Mouse (Mus musculus) left cerebral cortex, postnatal 10 days (tissue): ENCODE data around the gene Prrg2. TPM values are rescaled to one million over a fixed set of nuclear protein-coding genes. Genes with fewer than 3 reads are reported as not detected.
"Not testable (repeated sequence)": the region's sequence is repeated elsewhere in the genome, so short reads cannot be mapped to it uniquely, and the experiment has no call there.

Experiments used
- DNase-seq, 2 experiments: peaks; one replicate each; pipeline ENCODE4 v3.0.0; 2021 to 2022; ENCODE audit warnings: low spot score in 2 of 2, mixed read lengths in 1 of 2; ENCODE audit errors: extremely low spot score in 1 of 2
- intact Hi-C: fragments of 180-260 bp; cut with DNase I; formaldehyde crosslinking; loops from one replicate; pipeline ENCODE4 v1.15.1; 2025
- total RNA-seq, 2 experiments: library from RNA; stranded (reverse); gene quantifications; 2 replicates each; pipeline ENCODE4 v1.2.3; 2021

Gene Prrg2
- total RNA-seq, 2 experiments from 2014 or later = 5.3 to 9.0 TPM

DNA sequence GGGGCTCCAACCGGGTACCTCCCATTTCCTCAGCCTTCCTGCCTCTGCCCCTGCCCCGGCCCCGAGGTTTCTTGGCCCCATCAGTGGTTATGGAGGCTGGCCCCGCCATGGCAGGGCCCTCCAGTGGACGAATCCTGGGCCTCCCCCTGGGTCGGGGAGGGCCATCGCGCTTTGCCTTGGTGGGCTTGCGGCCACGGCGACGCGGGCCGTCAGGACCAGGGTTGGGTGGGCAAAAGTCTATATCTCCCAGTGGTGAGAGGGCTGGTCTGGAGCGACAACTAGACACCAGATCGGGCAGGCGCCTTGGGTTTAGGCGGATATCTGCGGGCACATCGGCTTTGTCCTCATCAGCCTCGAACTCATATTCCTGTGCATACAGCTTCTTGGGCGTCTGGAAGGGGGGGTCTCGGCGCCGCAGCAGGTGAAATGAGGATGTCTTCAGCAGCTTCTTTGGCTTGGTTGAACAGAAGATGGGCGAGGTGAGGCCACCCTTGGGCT, 15.6 kb downstream of the Prrg2 start:
- peak in 1 of 2 experiments; percentile 28 for DNase-seq
- intact Hi-C loops = no loop called here

DNA sequence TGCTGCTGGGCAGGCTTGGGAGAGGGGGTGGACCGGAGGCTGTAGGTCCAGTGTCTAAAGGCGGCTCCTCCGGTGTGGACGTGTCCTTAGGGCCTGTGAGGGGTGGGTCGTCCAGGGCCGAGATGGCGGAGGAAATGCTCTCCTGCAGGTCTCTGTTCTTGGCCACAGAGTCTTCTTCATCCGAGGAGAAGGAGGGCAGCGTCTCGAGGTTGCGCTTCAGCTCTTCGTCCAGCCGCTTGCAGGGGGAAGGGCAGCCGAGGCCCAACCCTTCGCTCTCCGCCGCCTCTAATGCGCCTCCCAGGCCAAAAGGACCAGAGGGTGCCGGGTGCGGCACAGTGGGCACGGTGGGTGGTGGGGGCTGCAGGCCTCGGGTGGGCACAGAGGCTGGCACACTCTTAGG, 16.7 kb downstream of the Prrg2 start:
- intact Hi-C loops = no loop called here
- peak in 1 of 2 experiments; percentile 35 for DNase-seq

DNA sequence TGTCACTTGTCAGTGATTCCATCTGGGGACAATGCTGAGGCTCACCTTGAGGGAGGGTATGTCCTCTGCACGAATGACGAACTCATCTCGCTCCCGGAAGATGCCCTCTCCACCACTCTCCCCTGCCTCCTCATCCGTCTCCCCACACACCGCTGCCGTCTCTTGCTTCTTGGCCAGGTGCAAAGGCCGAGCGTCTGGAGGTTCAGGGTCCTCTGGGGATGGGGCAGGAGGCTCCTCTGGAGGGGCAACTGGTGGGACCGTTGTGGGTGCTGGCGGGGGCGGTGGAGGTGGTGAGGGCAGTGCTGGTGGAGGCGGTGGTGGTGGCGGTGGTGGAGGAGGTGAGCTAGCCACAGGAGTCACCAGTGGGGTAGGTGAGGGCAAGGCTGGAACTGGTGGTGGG, 19.2 kb downstream of the Prrg2 start:
- DNase-seq = peak in 1 of 2 experiments; percentile 37
- intact Hi-C loops = no loop called here

DNA sequence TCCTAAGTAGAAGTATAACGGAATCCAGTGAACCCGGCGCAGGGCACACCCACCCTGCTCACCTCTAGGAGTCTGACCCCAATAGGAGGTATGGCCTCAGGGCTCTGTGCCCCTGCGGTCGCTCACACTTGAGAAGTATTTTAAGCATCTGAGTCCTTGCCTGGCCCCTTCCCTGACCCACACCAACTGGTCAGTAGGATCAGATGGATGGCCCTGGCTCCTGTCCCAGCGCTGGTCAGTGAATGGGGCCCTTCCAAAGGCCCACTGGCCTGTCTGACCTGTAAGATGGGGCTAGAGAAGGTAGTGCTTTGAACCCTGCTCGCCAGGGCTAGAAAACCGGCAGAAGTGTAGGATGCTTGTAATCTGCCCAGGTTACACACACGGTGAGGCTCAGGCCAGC, 21.6 kb downstream of the Prrg2 start:
- intact Hi-C loops = no loop called here

DNA sequence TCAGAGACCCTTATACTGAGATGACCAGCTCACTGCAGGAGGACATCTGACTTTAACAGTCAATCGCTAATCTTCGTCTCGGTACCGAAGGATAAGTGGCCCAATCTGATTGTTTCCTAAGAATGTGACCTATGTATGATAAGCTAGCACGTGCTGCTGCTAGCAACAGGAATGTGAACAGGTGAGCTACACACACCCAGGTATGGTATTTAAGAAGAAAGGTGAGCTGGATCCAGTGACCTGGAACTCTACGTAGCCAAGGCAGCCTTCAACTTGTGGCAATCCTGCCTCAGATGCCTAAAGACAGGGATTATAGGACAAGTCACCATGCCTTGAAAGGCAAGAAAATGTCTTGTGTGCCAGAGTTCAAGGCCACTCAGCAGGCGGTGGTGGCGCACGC, 24.1 kb downstream of the Prrg2 start:
- no peak for DNase-seq
- intact Hi-C loops = no loop called here

More for the DNA sequence above, 21.6 kb downstream of the Prrg2 start:
- DNase-seq = no peak

DNA sequence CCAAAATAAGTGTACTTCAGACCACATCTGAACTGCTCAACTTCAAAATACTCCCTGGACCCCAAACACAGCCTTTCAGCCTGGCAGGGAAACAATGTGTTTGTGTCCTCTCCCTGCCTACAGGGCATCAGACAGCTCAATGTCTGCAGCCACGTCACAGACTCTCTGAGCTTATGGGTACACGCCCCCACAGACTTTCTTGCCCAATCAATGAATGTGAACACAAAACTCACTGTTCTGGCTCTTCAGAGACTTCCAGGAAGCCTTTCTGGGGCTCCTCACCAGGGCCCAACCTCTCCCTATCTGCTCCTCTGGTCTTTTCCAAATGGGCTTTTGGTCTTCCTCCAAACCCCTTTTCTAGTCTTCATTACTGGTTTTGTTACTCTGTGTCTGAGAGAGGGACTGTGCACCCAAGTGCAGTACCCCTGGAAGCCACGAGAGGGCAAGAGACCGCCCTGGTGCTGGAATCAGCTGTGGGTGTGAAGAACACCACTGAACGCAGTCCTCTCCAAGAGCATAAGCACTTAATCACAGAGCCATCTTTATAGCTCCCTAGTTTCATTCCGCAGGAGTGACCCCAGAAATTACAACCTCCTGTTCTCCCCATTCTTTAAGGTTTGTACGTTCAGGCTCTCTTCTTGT, 24.6 kb downstream of the Prrg2 start:
- DNase-seq = peak in 1 of 2 experiments; percentile 65
- intact Hi-C loops = no loop called here

DNA sequence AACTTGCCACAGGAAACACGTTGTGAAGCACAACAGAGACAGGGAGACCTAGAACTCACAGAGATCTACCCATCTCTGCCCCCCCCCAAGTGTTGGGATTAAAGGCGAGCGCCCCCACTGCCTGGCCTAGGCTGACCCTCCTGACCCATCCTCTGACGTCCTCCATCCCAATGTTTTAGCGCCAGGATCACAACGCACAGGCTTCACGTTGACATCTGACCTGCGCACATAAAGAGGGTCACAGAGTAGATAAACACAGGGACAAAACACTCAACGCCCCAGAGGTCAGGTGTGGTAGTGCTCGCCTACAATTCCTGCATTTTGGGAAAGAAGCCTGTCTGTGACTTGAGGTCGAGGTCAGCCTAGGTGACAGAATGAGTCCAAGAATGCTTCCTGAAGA, 25.8 kb downstream of the Prrg2 start:
- intact Hi-C loops = no loop called here
- no peak for DNase-seq

DNA sequence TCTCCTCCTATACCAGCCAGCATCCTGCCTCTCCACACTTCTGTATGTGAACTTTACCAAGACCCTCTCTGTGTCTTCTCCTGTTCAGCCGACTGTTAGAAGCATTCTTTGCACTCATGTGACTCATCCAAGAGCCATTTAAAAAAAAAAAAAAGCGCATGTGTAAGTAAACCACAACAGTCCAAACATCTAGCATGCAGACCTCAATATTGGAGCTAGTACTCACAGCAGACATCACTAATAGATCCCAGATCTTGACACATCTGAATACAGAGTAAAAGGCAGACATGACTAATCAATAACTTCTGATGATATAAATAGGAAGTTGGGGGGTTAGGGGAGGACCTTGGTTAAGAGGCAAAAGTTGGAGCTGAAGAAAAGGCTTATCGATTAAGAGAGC, 26.8 kb downstream of the Prrg2 start:
- intact Hi-C loops = no loop called here
- DNase-seq = no peak

DNA sequence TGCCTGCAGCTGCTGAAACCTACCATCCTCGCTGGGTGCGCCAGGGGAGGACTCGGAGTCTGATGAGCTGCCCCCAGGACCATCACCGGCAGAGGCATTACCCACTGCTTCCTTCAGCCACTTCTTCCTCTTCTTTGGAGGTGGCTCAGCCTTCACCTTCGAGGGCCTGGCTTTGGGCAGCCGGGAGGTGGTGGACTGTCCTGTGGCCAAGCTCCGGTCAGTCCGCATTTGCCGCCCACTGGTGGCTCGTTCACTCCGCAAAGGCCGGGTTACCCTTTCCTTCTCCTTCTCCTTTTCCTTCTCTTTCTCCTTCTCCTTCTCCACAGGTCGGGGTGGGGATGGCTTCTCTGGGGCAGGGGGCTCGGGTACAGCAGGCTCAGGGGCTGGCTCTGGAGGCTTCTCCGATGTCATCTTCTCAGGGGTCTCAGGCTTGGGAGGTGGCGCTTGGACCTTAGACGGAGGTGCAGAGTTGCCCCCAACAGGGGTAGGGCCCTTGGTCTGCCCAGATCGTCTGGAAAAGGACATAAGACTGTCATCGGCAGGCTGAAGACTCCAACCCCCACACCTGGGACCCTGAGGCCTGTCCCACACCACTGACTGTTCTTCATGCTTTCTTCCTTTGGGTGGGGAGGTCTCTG, 28.6 kb downstream of the Prrg2 start:
- DNase-seq = no peak
- intact Hi-C loops = no loop called here

DNA sequence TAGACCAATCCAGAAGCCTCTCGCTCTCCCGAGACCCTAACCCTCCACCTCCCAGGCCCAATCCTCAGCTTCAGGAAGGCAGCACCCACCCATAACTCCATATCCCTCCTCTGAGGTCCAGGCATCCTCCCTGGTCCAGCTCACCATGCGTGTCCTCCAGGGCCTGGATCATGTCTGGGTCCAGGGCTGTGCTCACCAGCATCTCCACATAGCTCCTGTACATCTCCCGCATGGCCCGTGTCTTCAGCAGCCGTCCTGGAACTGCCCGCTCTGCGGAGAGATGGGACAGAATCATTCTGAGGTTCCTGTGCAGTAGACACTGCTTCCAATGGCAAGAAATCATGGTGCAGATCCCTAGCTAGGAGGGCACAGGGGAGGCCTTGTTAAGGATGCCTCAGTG, 31.6 kb downstream of the Prrg2 start:
- intact Hi-C loops = no loop called here
- no peak for DNase-seq

DNA sequence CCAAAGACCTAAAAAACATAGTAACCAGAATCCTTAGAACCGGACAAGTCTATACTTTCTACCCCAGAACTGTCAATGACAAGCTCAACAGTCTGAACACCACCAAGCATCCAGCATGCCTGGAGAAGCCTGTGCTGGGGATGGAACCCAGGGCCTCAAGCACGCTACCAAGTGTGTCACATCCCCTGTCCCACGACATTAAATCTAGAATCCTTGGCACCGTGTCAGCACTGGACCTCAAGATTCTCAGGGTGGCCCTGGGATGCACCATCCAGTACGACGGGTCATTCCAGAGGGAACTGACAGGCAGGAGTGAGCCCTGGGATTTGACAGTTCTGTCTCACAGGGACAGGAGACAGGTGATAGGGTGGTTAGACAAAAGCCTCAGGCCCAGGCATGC, 32.5 kb downstream of the Prrg2 start:
- no peak for DNase-seq
- intact Hi-C loops = no loop called here

DNA sequence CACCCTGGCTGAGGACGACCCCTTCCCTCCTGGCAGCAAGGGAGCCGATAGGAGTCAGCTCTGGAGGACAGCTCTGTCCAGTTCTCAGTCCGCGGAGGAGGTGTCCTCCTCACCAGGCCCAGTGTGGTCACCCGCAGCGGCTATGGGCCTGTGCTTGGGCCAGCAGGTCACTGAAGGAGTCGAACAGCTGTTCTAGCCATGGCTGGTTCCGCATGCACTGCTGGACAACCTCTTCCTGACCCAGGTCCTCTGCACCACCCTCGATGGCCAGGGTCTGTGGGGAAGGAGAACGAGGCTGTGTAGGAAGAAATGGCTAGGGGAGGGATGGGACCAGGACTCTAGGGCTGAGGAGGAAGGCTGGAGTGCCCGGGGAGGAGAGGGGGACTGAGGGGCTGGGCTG, 34.1 kb downstream of the Prrg2 start:
- intact Hi-C loops = no loop called here
- DNase-seq = no peak

DNA sequence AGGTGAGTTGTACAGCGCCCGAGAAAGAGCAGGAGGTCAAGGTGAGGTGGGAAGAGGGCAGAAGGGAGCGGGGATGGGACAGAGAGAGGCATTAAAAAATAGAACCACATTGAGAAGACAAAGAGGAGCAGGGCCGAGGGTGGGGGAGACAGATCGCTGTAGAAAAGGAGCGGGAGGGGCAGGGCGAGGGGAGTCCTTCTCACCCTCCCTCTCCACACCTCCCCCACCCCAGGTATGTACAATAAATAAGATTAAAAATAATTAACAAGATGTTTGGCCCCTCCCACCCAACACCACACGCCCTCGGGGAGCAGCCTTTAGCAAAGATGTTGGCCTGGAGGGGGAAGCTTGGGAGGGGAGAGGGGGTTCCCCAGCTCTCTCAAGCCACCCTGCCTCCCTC, 34.7 kb downstream of the Prrg2 start:
- intact Hi-C loops = no loop called here
- DNase-seq = no peak

DNA sequence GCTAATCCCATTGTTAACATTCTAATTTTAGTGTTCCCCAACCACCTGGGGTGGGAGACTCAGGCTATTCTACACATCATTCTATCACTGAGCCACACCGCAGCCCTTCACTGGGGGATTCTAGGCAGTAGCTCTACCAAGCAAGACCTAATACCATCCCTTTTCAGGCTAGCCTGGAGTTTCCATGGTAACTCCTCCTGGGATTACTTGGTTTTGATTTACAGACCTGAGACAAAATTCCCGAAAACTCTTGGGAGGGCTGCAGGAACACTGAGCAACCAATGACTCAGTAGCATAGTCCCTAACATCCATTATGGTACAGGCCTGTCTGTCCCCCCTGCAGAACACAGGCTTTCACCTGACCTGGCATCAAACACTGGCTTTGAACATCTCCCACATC, 36.2 kb downstream of the Prrg2 start:
- no peak for DNase-seq
- intact Hi-C loops = no loop called here

DNA sequence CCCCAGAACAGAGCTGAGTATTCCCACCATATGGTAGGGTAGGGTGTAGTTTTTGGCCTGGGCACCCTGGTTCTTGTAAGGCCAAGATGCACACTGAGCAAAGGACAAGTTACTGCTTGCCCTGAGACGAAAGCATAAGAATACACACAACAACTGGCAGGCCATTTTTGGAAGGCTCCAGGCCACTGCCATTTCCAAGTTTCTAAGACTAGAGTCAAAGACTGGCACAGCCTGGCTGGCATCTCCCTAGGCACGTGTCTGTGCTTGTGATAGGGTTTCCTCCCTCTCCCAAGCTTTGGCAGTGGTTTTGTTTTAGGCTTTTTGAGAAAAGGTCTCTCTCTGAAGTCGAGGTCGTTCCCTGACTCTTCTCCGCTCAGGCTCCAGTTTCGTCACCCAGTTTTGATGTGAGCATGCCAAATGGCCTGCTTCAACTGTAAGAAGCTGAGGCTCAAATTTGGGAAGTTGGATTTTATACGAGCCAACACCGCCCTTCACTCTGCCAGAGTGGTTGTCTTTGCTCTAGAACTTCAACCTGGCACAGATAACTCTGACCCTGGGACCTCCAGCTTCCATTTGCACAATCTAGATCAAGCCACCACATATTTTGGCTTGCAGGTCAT, 36.8 kb downstream of the Prrg2 start:
- intact Hi-C loops = no loop called here
- no peak for DNase-seq

DNA sequence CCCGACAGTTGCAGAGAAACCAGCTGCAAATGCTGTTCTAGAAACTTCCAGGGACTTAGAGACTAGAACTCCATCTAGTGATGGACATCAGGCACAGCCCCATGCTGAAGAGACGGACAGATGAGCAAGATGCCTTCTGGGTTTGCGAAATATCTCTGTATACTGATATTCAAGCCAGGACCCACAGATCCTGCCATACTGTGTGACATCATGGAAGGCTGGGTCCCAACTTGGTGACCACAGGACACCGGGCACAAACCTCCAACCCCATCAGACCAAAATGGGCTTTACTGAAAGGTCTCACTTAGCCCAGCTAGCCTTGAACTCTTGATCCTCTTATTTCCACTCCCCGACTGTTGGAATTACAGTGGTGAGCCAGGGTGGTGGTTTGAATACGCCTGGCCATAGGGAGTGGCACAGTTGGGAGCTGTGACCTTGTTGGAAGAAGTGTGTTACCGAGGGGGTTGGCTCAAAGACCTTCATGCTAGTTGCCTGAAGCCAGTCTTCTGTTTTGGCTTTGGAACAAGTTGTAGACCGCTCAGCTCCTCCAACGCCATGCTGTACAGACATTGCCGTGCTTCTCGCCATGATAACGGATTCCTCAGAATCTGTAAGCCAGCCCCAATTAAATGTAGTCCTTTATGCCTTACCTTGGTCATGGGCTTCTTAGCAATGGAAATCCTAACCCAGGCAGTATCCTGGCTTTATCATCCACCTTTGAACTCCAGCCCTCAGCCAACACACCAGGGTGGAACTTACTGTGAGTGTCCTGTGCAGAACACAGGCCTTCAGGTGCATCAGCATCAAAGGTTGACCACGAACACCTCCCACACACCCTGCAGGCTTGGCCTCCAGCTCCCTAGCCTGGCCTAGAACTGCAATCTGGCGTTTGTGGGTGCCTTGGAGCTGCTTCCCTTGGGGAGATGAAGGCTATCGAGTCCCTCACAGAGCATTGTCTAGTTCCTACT, 37.9 kb downstream of the Prrg2 start:
- DNase-seq = no peak
- intact Hi-C loops = no loop called here

DNA sequence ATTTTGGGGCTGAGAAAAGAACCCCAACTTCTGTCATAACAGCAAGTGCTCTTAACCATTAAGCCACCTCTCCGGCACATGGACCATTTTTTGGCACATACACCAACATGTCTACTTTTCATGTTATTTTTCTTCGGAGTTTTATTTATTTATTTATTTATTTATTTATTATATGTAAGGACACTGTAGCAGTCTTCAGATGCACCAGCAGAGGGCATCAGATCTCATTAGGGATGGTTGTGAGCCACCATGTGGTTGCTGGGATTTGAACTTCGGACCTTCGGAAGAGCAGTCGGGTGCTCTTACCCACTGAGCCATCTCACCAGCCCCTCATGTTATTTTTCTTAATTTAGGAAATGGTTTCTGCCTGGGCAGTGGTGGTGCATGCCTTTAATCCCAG, 38.8 kb downstream of the Prrg2 start:
- intact Hi-C loops, DNase-seq: not testable (repeated sequence)

DNA sequence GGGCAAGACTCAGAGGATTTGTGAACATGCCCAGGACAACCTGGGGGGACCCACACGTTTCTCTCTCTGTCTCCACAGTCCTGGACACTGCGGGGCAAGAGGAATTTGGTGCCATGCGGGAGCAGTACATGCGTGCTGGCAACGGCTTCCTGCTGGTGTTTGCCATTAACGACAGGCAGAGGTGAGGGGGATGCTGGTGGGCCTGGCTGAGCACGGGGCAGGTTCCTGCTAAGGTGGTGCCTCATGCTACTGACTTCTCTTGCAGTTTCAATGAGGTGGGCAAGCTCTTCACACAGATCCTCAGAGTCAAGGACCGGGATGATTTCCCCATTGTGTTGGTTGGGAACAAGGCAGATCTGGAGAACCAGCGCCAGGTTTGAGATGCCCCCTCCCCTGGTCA, 42.3 kb downstream of the Prrg2 start:
- intact Hi-C loops = no loop called here
- DNase-seq = no peak

DNA sequence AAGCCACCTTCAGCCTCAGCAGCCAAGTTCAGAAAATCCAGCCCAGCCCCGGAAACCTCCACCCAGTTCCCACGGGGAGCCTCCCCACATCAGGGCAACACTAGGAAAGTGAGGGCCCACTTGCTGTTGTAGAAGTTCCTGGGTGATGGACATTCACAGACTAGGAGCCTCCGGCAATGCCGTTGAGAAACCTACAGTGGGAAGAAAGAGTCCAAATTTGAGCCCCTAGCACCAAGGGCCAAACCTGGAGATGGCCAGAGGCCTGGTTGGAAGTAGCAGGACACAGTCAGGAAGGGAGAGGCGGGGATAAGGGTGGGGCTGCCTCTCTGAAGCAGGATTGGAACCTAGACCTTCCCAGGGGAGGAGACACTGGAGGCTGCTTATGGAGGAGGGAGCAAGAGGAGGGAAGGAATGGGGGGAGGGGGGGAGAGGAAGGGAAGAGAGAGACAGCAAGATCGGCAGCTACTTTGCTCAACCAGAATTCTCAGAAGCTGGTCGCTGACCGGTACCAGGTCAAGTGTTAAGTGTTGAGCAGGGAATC, 43.4 kb downstream of the Prrg2 start:
- peak in 1 of 2 experiments; percentile 84 for DNase-seq
- intact Hi-C loops = loop anchor here (5.0 kb wide), 1 partner anchor 33 kb away; the partner anchor contains the start of gene Prr12
